Mouse (Mus musculus) B cell, adult 62 days (primary cell): ENCODE data around the gene Hao1. TPM values are rescaled to one million over a fixed set of nuclear protein-coding genes. Genes with fewer than 3 reads are reported as not detected.

ENCODE experiments used
- total RNA-seq: library from RNA; stranded (reverse); gene quantifications from 4 replicates; pipeline ENCODE4 v1.2.4, GENCODE M21; 2023

The Hao1 gene
- not detected in 4 replicates for total RNA-seq

GRCm38 (mm10) chr2:134554221-134554727 lies at the start of gene Hao1:
Hao1 (minus strand) TSS chr2:134554368.

Other genes starting within 250 kb of the Hao1 start
- 29.2 to 31.6 TPM (median 31.0 TPM) in 4 replicates for gene Tmx4, start 89.8 kb upstream of the Hao1 start, total RNA-seq
- gene Plcb1, start 231.7 kb upstream of the Hao1 start, total RNA-seq = 0.09 TPM in 1 of 4 replicates, not detected in the others